Mouse (Mus musculus) heart, postnatal 36 days (tissue): Measurements from ENCODE around the gene Btbd17. TPM values are rescaled to one million over a fixed set of nuclear protein-coding genes. Genes with fewer than 3 reads are reported as not detected.

ENCODE experiments used
- DNase-seq, 2 experiments: peaks; one replicate each; pipeline ENCODE4 v3.0.0; 2021 to 2022
- intact Hi-C: fragments of 180-260 bp; cut with DNase I; formaldehyde crosslinking; loops from one replicate; pipeline ENCODE4 v1.15.1; 2025
- total RNA-seq, 2 experiments: library from RNA; stranded (reverse); gene quantifications; 2 replicates each; pipeline ENCODE4 v1.2.3; 2021

Gene Btbd17
- total RNA-seq, 2 experiments from 2014 or later, result not detected

- DNase-seq, result no peak
- intact Hi-C loops, result no loop called here
Measured at GRCm38 (mm10) chr11:114785892-114786291, 9.9 kb downstream of the Btbd17 start.

GRCm38 (mm10) chr11:114780076-114780475, 15.7 kb downstream of the Btbd17 start:
- DNase-seq, result peak; percentile 36 to 48
- intact Hi-C loops, result no loop called here

GRCm38 (mm10) chr11:114771896-114772295, 23.8 kb downstream of the Btbd17 start:
- intact Hi-C loops, result no loop called here
- DNase-seq, result no peak

- DNase-seq, result no peak
Measured at GRCm38 (mm10) chr11:114769911-114770310, 25.8 kb downstream of the Btbd17 start.

GRCm38 (mm10) chr11:114764820-114765818, 30.6 kb downstream of the Btbd17 start, which contains the start of gene Kif19a:
Gene Kif19a (plus strand): TSS chr11:114765388.
- intact Hi-C loops, result no loop called here
- peak; percentile 58 to 63 for DNase-seq

More at GRCm38 (mm10) chr11:114769911-114770310, 25.8 kb downstream of the Btbd17 start:
- intact Hi-C loops, result no loop called here

GRCm38 (mm10) chr11:114747564-114748138, 48.1 kb downstream of the Btbd17 start:
- intact Hi-C loops, result loop anchor here (10.0 kb wide), 1 partner anchor 307 kb away; no protein-coding TSS in a partner anchor
- no peak for DNase-seq

- peak; percentile 90 to 98 for DNase-seq
- intact Hi-C loops, result loop anchor here (1.0 to 10.0 kb wide), 3 partner anchors 44 to 310 kb away; no protein-coding TSS in a partner anchor
Measured at GRCm38 (mm10) chr11:114745134-114745533, 50.6 kb downstream of the Btbd17 start.

- no peak for DNase-seq
- intact Hi-C loops, result loop anchor here (10.0 kb wide), 1 partner anchor 313 kb away; no protein-coding TSS in a partner anchor
Measured at GRCm38 (mm10) chr11:114741451-114741850, 54.3 kb downstream of the Btbd17 start.

Other genes with a start within 250 kb of the Btbd17 start
- 100 to 1,000 TPM; 567 to 618 TPM for gene Rpl38, start 127.4 kb downstream of the Btbd17 start, total RNA-seq
- gene Ttyh2, start 120.5 kb downstream of the Btbd17 start, total RNA-seq, result 1 to 10 TPM; 4.2 to 5.3 TPM
- under 1 TPM; 0.08 to 0.17 TPM for gene Dnaic2, start 68.5 kb downstream of the Btbd17 start, total RNA-seq
- gene Kif19a, start 30.6 kb downstream of the Btbd17 start, total RNA-seq, result under 1 TPM in 1 of 2 experiments, not detected in 1; 0.35 TPM
- not detected for gene Gpr142, start 3.0 kb upstream of the Btbd17 start, total RNA-seq
- gene Gprc5c, start 55.2 kb upstream of the Btbd17 start, total RNA-seq, result 10 to 100 TPM; 10.2 to 11.2 TPM
- gene Cd300a, start 94.1 kb upstream of the Btbd17 start, total RNA-seq, result 1 to 10 TPM; 1.6 to 1.8 TPM
- gene Cd300lb, start 138.4 kb upstream of the Btbd17 start, total RNA-seq, result 1 to 10 TPM in 1 of 2 experiments, under 1 TPM in 1; 0.75 to 1.7 TPM
- not detected for gene Cd300c, start 173.2 kb upstream of the Btbd17 start, total RNA-seq
- 1 to 10 TPM; 1.5 to 1.6 TPM for gene Cd300ld, start 194.0 kb upstream of the Btbd17 start, total RNA-seq
- gene Cd300c2, start 205.9 kb upstream of the Btbd17 start, total RNA-seq, result 1 to 10 TPM; 2.4 to 3.4 TPM
- not detected for gene Cd300ld2, start 220.2 kb upstream of the Btbd17 start, total RNA-seq
- gene Cd300ld4, start 231.1 kb upstream of the Btbd17 start, total RNA-seq, result not detected
- gene Cd300ld5, start 241.8 kb upstream of the Btbd17 start, total RNA-seq, result 1 to 10 TPM; 5.5 to 7.7 TPM